Mouse (Mus musculus): ENCODE results near the gene Rp9.

DNA sequence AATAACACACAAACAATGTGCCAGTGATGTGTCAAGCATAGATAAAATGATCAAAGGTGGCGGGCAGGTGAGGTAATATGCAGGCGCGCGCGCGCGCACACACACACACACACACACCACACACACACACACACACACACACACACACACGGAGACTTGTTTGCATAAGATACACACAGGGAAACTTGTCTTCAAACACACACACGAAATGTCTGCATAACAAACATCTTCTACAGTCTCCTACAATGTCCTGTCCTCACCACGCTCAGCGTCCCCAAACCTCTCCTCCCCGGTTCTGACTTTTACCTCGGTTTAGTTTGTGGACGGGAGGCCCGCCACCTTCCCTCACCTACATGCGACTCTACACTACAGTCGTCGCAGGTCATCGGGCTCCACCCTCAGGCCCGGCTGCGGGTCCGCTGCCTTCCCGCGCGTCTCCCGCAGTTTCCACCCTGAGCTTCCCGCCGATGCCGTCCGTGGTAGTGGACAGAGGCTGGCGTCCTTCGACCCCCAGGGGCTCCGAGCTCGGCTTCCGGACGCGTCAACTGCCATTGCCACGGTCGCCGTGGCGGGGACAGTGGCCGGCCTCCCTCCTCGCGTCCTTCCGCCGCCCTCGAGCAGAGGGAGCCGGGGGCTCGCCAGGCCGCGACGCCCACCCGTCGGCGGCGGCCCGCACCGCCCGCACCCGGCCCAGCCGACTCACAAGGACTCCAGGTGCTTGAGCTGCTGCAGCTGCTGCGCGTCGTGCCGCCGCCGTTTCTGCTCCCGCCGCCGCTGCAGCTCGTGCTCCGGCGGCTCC lies 2.0 kb downstream of the Rp9 start:
- TF ChIP-seq CTCF (IDR thresholded peaks at IDR 0.05; ENCODE audit: borderline replicate concordance, insufficient read depth, low read length) (no peak), POLR2A (IDR thresholded peaks at IDR 0.05; ENCODE audit: low read depth, low read length) (no peak)

All from embryonic fibroblast, embryonic 13.5 days (primary cell).